Mouse (Mus musculus): ENCODE measurements around the gene Tcf25.

DNA sequence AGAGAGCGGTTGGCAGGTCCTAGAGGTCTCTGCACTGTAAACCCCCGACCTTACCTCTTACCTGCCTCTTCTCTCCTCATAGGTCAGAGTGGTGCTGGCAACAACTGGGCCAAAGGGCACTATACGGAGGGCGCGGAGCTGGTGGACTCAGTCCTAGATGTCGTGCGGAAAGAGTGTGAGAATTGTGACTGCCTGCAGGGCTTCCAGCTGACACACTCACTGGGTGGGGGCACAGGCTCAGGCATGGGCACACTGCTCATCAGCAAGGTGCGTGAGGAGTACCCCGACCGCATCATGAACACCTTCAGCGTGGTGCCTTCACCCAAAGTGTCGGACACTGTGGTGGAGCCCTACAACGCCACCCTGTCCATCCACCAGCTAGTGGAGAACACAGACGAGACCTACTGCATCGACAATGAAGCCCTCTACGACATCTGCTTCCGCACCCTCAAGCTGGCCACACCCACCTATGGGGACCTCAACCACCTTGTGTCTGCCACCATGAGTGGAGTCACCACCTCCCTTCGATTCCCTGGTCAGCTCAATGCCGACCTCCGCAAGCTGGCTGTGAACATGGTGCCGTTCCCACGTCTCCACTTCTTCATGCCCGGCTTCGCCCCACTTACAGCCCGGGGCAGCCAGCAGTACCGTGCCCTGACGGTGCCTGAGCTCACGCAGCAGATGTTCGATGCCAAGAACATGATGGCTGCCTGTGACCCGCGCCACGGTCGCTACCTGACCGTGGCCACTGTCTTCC, 47.1 kb downstream of the Tcf25 start:
- TF ChIP-seq EP300 (IDR thresholded peaks at IDR 0.05) (no peak), CTCF (IDR thresholded peaks at IDR 0.05) (no peak)
